Mouse (Mus musculus) heart, postnatal 10 days (tissue): Measurements from ENCODE around the gene Gprc5d. TPM values are rescaled to one million over a fixed set of nuclear protein-coding genes. Genes with fewer than 3 reads are reported as not detected.

ENCODE experiments used
- DNase-seq, 2 experiments: peaks; one replicate each; pipeline ENCODE4 v3.0.0; 2021
- intact Hi-C: fragments of 180-260 bp; cut with DNase I; formaldehyde crosslinking; loops from one replicate; pipeline ENCODE4 v1.15.1; 2025
- total RNA-seq, 2 experiments: library from RNA; stranded (reverse); gene quantifications; 2 replicates each; pipeline ENCODE4 v1.2.3; 2021

The Gprc5d gene
- total RNA-seq, 2 experiments from 2014 or later, result 0.25 TPM; not detected in 1

GRCm38 (mm10) chr6:135076202-135076601 lies 41.9 kb downstream of the Gprc5d start:
- intact Hi-C loops, result no loop called here
- no peak for DNase-seq

GRCm38 (mm10) chr6:135074405-135074947 lies 43.6 kb downstream of the Gprc5d start:
- DNase-seq, result no peak
- intact Hi-C loops, result no loop called here

- DNase-seq, result no peak
- intact Hi-C loops, result no loop called here
Observed at GRCm38 (mm10) chr6:135070347-135070746, 47.7 kb downstream of the Gprc5d start.

- intact Hi-C loops, result no loop called here
- no peak for DNase-seq
Observed at GRCm38 (mm10) chr6:135069856-135070255, 48.2 kb downstream of the Gprc5d start.

GRCm38 (mm10) chr6:135068221-135068620 lies 49.9 kb downstream of the Gprc5d start:
- DNase-seq, result no peak

GRCm38 (mm10) chr6:135066795-135067445 lies 51.2 kb downstream of the Gprc5d start:
- intact Hi-C loops, result no loop called here
- DNase-seq, result no peak

More at GRCm38 (mm10) chr6:135068221-135068620, 49.9 kb downstream of the Gprc5d start:
- intact Hi-C loops, result no loop called here

- DNase-seq, result peak; percentile 52 to 63
- intact Hi-C loops, result no loop called here
Observed at GRCm38 (mm10) chr6:135065236-135065957, 52.7 kb downstream of the Gprc5d start, which contains the start of gene Gprc5a. Gene Gprc5a, plus strand, starts transcription at chr6:135065651.

GRCm38 (mm10) chr6:135064621-135065020 lies 53.5 kb downstream of the Gprc5d start:
- no peak for DNase-seq
- intact Hi-C loops, result no loop called here

- intact Hi-C loops, result no loop called here
- no peak for DNase-seq
Observed at GRCm38 (mm10) chr6:135060728-135061127, 57.4 kb downstream of the Gprc5d start.

Other genes with a start within 250 kb of the Gprc5d start
- 1 to 10 TPM; 4.3 to 4.8 TPM for gene Gpr19, start 219.7 kb downstream of the Gprc5d start, total RNA-seq
- 10 to 100 TPM; 45.1 to 53.5 TPM for gene Cdkn1b, start 197.9 kb downstream of the Gprc5d start, total RNA-seq
- 10 to 100 TPM; 15.9 to 24.3 TPM for gene Apold1, start 136.6 kb downstream of the Gprc5d start, total RNA-seq
- 10 to 100 TPM; 43.0 to 47.6 TPM for gene Ddx47, start 106.7 kb downstream of the Gprc5d start, total RNA-seq
- 1 to 10 TPM; 2.5 to 4.0 TPM for gene Gprc5a, start 52.6 kb downstream of the Gprc5d start, total RNA-seq
- gene Fam234b, start 79.7 kb upstream of the Gprc5d start, total RNA-seq, result 1 to 10 TPM; 5.6 to 7.5 TPM
- gene Hebp1, start 79.7 kb upstream of the Gprc5d start, total RNA-seq, result 10 to 100 TPM; 58.5 to 59.0 TPM
- gene Gsg1, start 136.1 kb upstream of the Gprc5d start, total RNA-seq, result under 1 TPM; 0.32 to 0.89 TPM
- gene Pbp2, start 192.1 kb upstream of the Gprc5d start, total RNA-seq, result not detected
- gene Emp1, start 244.3 kb upstream of the Gprc5d start, total RNA-seq, result 100 to 1,000 TPM; 192 to 206 TPM